Mouse (Mus musculus) Muller cell, postnatal 12 days (primary cell): ENCODE data around the gene Ftsj3.
"Not testable (repeated sequence)": the region's sequence is repeated elsewhere in the genome, so short reads cannot be mapped to it uniquely, and the experiment has no call there.

Experiments used
- DNase-seq: peaks from one replicate; pipeline ENCODE4 v3.0.0-alpha.2; 2015; ENCODE audit errors: inconsistent ontology term

Ftsj3 gene

DNA sequence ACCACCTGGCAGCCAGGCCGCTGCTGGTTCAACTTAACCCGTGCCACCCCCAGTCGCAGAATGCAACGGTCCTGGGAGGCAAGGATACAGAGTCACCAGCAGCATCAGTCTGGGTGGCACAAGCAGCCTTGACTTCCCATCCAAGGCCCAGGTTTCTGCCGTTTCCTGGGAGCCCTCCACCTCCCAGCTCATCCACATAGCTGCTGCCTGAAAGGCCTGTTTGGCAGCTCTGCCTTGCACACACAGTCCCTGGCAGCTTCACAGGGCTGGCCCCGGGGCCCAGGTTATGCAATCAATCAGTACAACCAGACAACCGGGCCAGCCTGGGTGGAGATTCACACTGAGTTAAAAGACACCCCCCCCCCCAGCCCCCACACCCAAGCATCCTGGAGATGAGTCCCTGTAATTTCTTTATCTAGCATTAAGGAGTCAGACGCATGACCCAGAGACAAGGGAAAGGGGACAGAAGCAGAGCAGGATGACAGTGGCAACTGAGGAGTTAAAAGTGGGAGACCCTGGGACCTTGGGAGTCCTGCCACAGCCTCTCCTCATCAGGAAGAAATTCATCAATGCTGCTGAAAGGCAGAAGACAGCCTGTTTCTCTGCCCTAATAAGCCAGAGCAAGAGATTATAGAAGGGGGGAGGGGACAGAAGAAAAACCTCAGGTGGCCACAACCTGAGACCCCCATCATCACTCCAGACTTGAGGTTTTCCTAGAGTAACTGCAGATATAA is 12.6 kb upstream of the Ftsj3 start:
- peak; percentile 85 for DNase-seq

- no peak for DNase-seq
Observed at GRCm38 (mm10) chr11:106267871-106268270, 12.0 kb upstream of the Ftsj3 start.

DNA sequence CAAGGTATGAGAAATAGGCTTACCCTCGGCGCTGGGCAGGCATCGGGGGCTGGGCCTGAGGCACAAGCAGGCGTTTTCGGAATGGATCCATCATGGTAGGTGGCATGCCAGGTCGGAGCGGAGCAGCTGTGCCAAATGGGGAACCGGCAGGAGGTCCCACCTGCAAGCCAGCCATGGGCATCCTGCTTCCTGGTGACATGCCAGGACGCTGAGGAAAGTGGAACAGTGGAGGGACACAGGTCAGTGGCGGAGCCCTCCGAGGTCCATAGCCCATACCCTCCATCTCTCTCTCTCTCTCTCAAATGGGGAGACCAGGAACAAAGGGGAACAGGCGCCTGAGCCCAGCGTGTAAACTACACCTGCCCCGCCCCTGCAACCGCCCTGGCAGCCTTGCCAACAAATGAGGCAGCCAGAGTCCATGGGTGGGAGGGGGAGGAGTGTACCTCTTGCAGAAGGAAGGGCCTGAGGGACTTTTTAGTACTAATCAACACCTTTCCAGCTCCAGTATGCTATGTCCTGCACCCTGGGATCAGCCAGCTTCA is 11.5 kb upstream of the Ftsj3 start:
- DNase-seq = no peak

GRCm38 (mm10) chr11:106266431-106266830 is 10.6 kb upstream of the Ftsj3 start:
- DNase-seq = no peak

DNA sequence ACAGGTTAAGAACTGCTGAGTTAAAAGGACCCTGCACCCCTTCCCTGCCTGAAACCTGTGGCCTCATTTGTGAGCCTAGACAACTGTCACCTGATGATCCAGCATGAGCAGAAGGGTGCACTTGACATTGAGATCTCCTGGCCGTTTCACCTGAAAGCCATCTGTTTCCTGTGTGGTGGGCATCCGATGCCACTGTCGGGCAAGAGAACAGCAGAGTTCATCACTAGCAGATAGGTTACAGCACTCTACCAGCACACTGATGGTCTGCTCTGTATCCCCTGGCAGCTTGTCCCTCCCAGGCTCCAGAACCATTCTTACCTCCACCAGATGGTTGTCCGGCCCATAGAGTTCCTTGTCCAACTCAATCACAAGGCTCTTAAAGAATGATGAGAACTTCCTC is 9.7 kb upstream of the Ftsj3 start:
- DNase-seq = no peak

DNA sequence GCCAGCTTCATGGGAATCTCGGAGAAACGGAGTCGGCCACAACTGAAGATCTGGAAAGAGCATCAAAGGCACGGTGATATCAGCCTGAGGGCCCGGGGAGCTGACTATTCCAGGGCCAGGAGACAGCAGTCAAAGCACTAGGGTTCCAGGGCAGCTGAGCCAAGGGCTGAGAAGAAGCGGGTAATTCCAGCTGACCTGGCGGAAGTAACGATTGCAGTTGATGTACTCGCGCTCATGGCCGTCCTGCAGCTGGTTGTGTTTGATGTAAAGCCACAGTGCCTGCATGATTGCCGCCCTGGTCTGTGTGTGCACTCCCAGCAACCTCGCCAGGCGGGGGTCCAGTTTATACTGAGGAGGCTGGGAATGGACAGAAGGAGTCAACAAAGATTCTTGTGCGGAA is 9.1 kb upstream of the Ftsj3 start:
- no peak for DNase-seq

DNA sequence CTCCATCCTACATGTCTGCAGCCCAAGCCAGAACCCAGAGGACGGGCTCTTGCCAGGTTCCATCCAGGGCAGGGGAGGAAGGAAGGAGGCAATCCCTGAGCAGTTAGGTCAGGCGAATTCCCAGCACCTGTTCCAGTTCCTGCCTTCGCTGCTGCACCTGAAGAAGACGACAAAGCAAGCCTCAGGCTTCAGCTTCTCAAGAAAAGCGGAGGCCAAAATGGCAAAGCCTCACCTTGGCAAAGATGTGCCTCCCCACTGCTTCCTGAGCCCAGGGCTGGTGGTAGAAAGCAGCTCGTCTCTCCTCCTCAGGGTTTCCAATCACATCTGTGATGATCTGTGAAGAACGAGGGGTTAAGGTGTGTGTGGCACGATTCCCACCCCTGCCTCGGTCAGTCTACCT is 8.1 kb upstream of the Ftsj3 start:
- DNase-seq = no peak

- no peak for DNase-seq
Observed at GRCm38 (mm10) chr11:106260826-106261450, 5.1 kb upstream of the Ftsj3 start.

- DNase-seq = no peak
Observed at GRCm38 (mm10) chr11:106256775-106257174, 896 bp upstream of the Ftsj3 start.

- no peak for DNase-seq
Observed at GRCm38 (mm10) chr11:106255174-106255573, 705 bp downstream of the Ftsj3 start.

- no peak for DNase-seq
Observed at GRCm38 (mm10) chr11:106254767-106255166, 1.1 kb downstream of the Ftsj3 start.

DNA sequence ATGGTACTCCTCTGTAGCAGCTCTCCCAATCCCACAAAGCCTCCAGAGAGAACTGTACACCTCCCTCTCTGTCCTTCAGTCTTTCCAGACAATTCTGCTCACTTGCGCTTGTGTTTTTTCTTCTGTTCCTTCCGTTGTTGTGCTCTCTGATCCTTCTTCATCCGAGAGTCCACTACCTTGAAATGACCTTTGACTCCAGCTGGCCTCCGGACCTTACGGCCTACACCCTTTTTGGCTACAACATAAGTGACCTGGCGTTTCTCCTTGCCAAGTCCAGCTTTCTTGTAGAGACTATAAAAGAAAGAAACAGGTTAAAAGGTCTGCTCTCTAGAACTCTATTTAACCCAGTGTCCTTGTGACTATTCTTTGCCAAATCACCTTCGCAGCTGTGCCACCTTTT is 6.6 kb downstream of the Ftsj3 start:
- no peak for DNase-seq

DNA sequence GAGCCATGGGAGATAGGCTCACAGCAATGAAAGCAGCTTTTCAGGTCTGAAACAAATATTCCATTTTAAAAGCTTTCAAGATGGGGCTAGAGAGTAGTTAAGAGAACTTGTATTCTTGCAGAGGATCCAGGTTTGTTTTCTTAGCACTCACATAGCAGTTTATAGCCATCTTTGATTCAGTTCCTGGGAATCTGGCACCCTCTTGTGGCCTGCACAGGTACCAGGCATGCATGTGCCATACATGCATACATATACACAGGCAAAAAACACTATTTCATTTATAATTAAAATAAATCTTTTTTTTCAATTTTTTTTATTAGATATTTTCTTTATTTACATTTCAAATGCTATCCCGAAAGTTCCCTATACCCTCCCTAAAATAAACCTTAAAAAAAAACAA is 9.0 kb downstream of the Ftsj3 start:
- DNase-seq = no peak

- DNase-seq = not testable (repeated sequence)
Observed at GRCm38 (mm10) chr11:106233978-106234377, 21.9 kb downstream of the Ftsj3 start.

DNA sequence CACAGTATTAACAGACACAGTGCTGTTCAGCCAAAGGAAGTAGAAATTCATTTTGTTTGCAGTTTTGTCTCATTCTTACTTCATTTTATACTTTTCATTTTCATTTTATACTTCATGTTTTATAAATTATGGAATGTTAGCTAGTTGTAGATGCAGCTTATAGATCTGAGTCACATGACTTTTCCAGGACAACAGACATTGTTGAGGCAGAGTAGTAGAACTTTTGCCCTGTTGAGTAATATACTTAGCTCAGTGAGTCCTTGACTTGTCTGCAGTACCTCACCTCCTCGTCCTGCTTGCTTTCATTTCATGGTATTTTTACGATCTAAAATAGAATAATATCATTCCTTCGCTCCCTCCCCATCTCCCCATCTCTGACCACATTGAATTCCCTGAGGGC is 35.3 kb downstream of the Ftsj3 start:
- no peak for DNase-seq

DNA sequence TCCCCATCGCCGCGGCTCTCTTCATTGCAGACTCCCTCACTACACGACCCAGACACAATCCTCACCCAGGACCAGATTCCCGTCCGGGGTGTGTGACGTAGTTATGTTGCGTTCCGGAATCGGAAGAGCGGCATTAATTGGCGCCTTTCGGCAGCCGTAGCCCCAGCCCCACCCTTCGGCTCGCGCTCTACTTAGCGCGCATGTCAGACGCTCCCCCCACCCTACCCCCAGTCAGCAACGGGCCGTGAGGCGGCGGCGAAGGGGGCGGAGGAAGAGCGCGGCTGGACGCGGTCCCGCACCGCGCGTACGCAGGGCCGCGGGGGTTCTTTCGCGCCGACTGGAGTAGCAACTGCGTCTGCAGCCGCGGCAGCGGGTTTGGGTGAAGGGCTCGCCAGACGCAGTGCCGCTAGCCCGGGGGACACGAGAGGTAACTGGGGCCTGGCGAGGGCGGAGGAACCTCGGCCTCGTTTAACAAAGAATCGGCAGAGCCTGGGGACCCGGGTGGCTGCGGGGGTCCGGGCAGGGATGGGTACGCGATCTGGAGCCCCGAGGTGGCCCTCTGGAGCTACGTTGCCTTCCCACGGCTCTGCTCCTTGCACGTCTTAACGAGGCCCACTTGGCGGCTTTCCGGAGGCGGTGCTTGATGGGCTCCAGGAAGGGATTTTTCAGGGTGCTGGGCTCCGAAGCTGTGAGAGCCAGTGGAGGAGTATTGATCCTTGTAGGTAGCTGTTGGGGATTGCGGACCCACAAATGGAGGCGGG is 39.0 kb downstream of the Ftsj3 start, which contains the start of gene Ddx42:
Ddx42 (plus strand) TSS at position 197 of the 761 bp plus-strand sequence.
- DNase-seq = peak; percentile 98

DNA sequence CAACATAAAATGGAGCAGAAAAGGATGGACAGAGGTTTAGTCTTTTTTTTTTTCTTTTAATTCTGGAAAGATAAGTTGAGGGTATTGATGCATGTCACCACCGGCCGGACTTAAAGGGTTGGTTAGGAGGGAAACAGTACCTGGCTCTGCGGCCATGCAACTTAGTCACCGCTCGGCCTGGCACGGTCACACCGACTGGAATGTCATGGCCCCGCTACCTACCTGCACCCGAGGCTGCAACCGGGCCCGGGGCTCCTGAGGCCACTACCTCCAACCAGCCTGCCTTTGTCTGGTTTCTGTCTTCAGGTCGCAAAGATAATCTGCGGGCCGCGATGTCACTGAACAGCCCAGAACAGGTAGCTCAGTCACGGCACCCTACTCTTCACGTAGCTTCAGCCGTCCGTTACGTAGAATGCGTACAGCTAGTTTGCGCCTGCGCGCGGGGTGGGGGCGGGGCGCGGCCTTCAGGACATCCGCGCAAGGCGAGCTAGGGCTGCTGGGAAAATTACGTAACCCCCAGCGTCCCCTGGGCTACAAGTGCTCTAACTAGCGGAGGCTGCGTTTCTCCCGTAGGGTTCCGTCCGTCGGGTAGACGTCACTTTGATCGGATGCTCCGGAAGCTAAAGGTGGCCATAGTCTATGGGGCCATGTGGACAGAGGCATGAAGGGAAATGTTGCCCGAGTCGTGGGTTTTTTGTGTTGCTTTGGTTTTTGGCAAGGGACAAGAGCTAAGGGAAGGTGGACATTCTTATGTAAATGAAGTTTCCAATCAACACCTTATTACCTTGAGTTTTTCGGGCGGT is 39.8 kb downstream of the Ftsj3 start, which contains the start of gene Ccdc47:
Ccdc47 (minus strand) TSS at position 418 of the 803 bp plus-strand sequence.
- peak; percentile 98 for DNase-seq

DNA sequence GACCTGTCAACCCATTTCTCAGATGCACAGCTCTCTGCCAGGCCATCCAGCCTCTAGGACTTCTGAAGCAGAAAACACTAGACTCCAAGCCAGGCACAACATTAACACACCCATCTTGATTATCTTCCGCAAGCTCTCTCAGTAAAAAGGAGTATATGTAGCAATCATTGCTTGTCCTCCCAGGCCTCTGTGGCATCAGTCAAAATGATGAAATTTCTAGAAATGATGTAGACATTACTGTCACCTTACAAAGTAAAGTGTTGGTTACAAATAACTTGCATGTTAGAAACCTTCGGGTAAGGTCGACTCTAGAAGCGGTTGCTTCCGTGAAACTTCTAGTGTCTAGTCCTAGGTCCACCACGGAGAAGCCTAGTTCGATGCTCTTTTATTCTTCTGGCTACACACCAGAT is 40.4 kb downstream of the Ftsj3 start:
- no peak for DNase-seq

DNA sequence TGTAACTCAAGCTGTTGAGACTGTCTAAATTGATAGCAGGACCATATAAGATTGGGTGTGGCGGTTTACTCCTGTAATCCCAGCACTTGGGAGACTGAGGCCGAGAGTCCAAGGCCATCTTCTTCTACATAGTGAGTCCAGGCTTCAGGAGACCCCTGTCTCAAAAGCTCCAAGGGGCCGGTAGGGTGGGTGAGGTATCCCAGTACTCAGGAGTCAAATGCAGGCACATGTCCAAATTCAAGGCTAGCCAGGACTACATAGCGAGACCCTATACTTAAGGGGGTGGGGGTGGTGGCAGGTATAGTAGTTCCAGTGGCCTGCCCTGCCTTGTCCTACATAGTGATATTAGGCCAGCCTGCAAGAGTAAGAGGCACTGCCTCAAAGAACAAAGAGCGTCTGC is 41.0 kb downstream of the Ftsj3 start:
- DNase-seq = no peak

- DNase-seq = no peak
Observed at GRCm38 (mm10) chr11:106212771-106213170, 43.1 kb downstream of the Ftsj3 start.

- no peak for DNase-seq
Observed at GRCm38 (mm10) chr11:106202123-106202465, 53.8 kb downstream of the Ftsj3 start, which contains the start of gene Strada. Gene Strada, minus strand, starts transcription at chr11:106202168.
